Mouse (Mus musculus) liver, adult 2 months (tissue): ENCODE measurements at regions not wholly inside any gene's neighbourhood (a gene's known extent, or its start where the extent isn't known, plus 50 kb on each side); places are given as distances from the start of the nearest gene placed in this dataset.

Experiments
- CTCF ChIP-seq: fragments of 200-500 bp; IDR thresholded peaks from 2 replicates; pipeline ENCODE4 v1.5.1; 2011; ENCODE audit warnings: low read depth, low read length, control low read depth
- POLR2A ChIP-seq: fragments of 200-500 bp; IDR thresholded peaks from 2 replicates; pipeline ENCODE4 v1.6.1; 2011; ENCODE audit warnings: low read length, control low read depth; ENCODE audit not compliant: insufficient read depth; ENCODE audit errors: extremely low read depth

DNA sequence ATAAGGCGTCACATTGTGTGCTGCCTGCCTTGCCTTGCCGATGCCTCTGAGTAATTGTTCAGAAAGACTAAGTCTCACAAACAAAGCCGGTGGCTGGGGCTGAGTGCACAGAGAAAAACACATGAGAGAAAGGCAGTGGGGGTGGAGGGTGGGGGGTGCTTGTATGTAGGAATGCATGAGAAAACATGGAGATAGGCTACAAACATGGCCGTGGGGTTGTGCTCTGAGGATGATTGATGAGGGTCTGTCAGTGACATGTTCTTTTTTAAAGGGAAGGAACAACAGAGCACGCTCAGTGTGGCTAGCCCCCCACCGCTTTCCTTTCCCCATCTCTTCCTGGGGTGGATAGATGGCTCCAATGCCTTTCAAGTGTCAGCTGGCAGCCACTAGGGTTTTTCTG, 304.8 kb downstream of the Nkx6-1 start:
- TF ChIP-seq CTCF: no peak
- no peak for TF ChIP-seq POLR2A
